Comparison of ENCODE assay signal across 12 mouse cellular contexts in genomic region chr11:86175833-86176232, GRCm38 (mm10).
"Had no signal": no experiment of that assay in that cellular context is flagged by ENCODE, and none has a peak within 500 bp of the region (broad histone marks: within the 10 kb centered on the region; RNA-seq: fewer than 3 reads in every experiment).

No protein-coding gene starts in this region.

- H3K36me3 ChIP-seq: intestine, embryonic 15.5 days; lung, embryonic 15.5 days; midbrain, embryonic 13.5 days; stomach, embryonic 15.5 days had no signal

- DNase-seq: kidney, adult 18-20 months; kidney, postnatal 36 days; right cerebral cortex, postnatal 14 days; thymus, postnatal 4 days had no signal

- ATAC-seq: intestine, embryonic 15.5 days; midbrain, embryonic 13.5 days had no signal

- H3K4me1 ChIP-seq: intestine, embryonic 15.5 days; lung, embryonic 15.5 days; midbrain, embryonic 13.5 days; stomach, embryonic 15.5 days had no signal

- H3K27me3 ChIP-seq: intestine, embryonic 15.5 days; lung, embryonic 15.5 days; midbrain, embryonic 13.5 days; stomach, embryonic 15.5 days had no signal

- H3K27ac ChIP-seq: intestine, embryonic 15.5 days; kidney, postnatal 0 days; layer of hippocampus, adult 2 months; limb, embryonic 10.5 days; liver, embryonic 14.5 days; midbrain, embryonic 13.5 days; stomach, embryonic 15.5 days had no signal

- H3K4me2 ChIP-seq: intestine, embryonic 15.5 days; lung, embryonic 15.5 days; midbrain, embryonic 13.5 days; stomach, embryonic 15.5 days had no signal

- H3K4me3 ChIP-seq: intestine, embryonic 15.5 days; layer of hippocampus, adult 2 months; limb, embryonic 10.5 days; lung, embryonic 15.5 days; midbrain, embryonic 13.5 days; stomach, embryonic 15.5 days had no signal

- H3K9ac ChIP-seq: intestine, embryonic 15.5 days; liver, embryonic 14.5 days; lung, embryonic 15.5 days; midbrain, embryonic 13.5 days; stomach, embryonic 15.5 days had no signal

- H3K9me3 ChIP-seq: intestine, embryonic 15.5 days; limb, embryonic 10.5 days; lung, embryonic 15.5 days; midbrain, embryonic 13.5 days; stomach, embryonic 15.5 days had no signal
